Mouse (Mus musculus) bone marrow macrophage, adult 2 months (primary cell): ENCODE data around the gene Ddx23. TPM values are rescaled to one million over a fixed set of nuclear protein-coding genes. Genes with fewer than 3 reads are reported as not detected.
A peak's percentile ranks its signal among the peaks of the same experiment; 100 is the strongest.

Source experiments
- H3K27ac ChIP-seq: 2 replicates; pipeline ENCODE4 v1.5.1; 2012; ENCODE audit warnings: low read depth, low read length; ENCODE audit not compliant: insufficient read depth
- H3K4me1 ChIP-seq: 2 replicates; pipeline ENCODE4 v1.6.1; 2012; ENCODE audit warnings: low read length; ENCODE audit not compliant: control insufficient read depth, insufficient read depth
- H3K4me3 ChIP-seq: 2 replicates; pipeline ENCODE4 v1.5.1; 2012; ENCODE audit warnings: mild to moderate bottlenecking, low read length, moderate library complexity; ENCODE audit not compliant: insufficient read depth
- CTCF ChIP-seq: IDR thresholded peaks from 2 replicates; pipeline ENCODE4 v1.5.1; 2012; ENCODE audit warnings: low read depth, mild to moderate bottlenecking, low read length, moderate library complexity
- POLR2A ChIP-seq: IDR thresholded peaks from 2 replicates; pipeline ENCODE4 v1.6.1; 2012; ENCODE audit warnings: mild to moderate bottlenecking, low read depth, low read length, borderline replicate concordance
- polyA plus RNA-seq: library from polyadenylated mRNA; stranded (reverse); fragments of >200 nt; gene quantifications from 2 replicates; pipeline ENCODE4 v1.2.4, GENCODE M21; 2012; ENCODE audit not compliant: missing spikeins, insufficient read depth, insufficient read length

Gene Ddx23
- polyA plus RNA-seq, result 83.1 and 84.9 TPM in 2 replicates

DNA sequence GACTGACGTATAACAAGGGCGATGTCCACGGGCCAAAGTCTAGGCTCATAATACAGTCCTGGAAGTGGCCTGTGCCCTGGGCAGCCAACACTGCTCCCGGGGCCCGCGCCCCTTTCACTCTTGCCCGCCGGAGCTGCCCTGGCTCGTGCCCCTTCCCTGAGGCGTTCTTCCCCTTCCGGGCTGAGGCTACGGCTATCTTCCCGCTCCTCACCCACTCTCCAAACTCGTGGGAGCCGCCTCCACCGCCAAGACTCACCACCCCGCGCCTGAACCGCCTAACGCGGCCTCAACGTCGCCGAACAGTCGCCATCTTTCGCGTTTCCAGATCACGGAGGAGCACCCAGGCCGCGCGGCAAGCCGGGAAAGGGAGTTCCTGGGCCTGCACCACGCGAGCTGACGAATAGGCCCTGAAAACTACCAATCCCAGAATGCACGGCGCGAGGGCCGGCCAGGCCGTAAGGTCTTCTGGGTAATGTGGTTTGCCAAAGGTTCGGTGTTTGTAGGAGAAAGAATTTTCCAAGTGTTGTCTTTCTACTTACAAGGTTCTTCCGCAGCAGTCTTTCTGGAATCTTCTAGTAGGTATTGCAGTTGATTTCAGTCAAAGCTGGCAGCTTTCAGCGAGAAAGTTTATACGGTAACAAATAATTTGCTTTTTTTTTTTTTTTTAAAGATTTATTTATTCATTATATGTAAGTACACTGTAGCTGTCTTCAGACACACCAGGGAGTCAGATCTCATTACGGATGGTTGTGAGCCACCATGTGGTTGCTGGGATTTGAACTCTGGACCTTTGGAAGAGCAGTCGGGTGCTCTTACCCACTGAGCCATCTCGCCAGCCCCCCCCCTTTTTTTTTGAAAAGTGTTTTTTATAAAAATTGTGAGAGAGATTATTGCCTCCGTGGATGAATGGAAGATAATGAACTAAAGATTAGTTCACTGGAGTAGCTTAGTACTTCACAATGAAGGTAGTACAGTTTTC lies at the start of gene Ddx23:
Gene Ddx23 (minus strand): TSS at position 328 of the 979 bp plus-strand sequence.
- Histone ChIP-seq H3K4me1 (peaks cover 10% of the 10 kb centered on the region), H3K27ac (peak within 1 kb of the TSS; percentile 88), H3K4me3 (peak within 1 kb of the TSS; percentile 88)
- no peak for TF ChIP-seq CTCF
- TF ChIP-seq POLR2A, result 0 out of 2 replicates have a peak, but pooled peaks have one; percentile 61

DNA sequence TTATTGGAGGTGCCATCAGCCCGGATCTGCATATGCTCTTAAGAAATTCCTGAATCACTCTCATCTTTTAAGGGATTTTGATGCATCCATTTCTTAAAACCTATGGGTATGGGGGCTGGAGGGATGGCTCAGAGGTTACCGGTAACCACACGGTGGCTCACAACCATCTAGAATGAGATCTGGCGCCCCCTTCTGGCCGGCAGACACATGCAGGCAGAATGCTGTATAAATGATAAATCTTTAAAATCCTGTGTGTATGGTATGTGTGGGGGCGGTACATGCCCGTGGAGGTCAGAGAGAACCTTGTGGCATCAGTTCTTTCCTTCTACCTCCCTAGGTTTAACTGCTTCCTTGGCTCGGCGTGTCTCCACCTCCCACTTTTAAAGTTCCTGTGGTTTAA lies 47.7 kb upstream of the Ddx23 start:
- Histone ChIP-seq H3K4me1 (peaks cover 20% of the 10 kb centered on the region), H3K27ac (no peak overlapping the region), H3K4me3 (no peak overlapping the region)
- peak; percentile 98 for TF ChIP-seq CTCF
- TF ChIP-seq POLR2A, result no peak

DNA sequence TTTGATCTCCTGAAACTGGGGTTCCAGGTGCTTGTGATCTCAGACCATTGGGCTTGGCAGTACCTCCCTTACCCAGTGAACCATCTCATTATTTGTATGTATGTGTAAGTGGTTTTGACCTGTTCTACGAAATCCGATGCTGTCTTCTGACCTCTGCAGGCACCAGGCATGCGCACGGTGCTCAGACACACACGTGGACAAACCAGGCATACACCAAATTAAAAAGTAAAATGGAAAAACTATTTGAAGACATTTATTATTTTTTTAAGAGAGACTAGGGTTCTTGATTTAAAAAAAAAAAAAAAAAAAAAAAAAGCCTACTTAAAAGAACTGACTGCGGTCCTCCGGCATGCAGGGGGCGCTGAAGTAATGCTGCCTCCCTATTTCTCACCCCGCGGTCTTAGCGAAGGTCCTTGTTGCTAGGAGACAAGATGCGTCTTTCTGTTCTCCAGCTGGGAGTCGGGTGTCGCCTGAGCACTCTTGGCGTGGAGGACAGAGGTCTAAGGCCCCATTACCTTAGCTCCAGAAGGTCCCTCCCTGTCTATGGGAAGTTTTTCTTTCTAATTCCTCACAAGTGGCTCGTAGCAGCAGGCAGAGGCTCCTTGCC lies 45.2 kb upstream of the Ddx23 start, which contains the start of gene Ccdc65:
Gene Ccdc65 (plus strand): TSS at position 442 of the 607 bp plus-strand sequence.
- Histone ChIP-seq H3K4me3 (peak within 1 kb of the TSS; percentile 61), H3K4me1 (peaks cover 4% of the 10 kb centered on the region), H3K27ac (no peak within 1 kb of the TSS)
- TF ChIP-seq POLR2A, result no peak
- TF ChIP-seq CTCF, result peak; percentile 51

DNA sequence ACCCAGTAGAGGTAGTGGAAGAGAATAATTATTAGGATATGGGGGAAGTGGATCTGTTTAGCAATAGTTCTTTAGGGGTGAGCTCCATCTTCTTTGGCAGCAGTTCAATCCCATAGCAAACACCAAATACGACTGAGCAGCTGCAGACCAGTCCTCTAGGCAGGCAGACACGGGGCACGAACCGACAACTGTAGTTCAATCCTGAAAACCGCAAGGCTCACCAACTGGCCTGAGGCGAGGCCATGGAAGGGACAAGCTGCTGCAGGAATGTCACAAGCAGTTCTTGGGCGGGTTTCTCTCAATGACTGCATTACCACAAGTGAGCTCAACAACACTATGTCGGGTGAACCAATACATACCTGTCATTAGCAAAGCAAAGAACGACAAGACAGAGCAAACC lies 41.6 kb upstream of the Ddx23 start:
- H3K4me3 ChIP-seq, result no peak overlapping the region
- TF ChIP-seq POLR2A, result no peak
- TF ChIP-seq CTCF, result no peak
- no peak overlapping the region for H3K27ac ChIP-seq
- peaks cover 4% of the 10 kb centered on the region for H3K4me1 ChIP-seq

DNA sequence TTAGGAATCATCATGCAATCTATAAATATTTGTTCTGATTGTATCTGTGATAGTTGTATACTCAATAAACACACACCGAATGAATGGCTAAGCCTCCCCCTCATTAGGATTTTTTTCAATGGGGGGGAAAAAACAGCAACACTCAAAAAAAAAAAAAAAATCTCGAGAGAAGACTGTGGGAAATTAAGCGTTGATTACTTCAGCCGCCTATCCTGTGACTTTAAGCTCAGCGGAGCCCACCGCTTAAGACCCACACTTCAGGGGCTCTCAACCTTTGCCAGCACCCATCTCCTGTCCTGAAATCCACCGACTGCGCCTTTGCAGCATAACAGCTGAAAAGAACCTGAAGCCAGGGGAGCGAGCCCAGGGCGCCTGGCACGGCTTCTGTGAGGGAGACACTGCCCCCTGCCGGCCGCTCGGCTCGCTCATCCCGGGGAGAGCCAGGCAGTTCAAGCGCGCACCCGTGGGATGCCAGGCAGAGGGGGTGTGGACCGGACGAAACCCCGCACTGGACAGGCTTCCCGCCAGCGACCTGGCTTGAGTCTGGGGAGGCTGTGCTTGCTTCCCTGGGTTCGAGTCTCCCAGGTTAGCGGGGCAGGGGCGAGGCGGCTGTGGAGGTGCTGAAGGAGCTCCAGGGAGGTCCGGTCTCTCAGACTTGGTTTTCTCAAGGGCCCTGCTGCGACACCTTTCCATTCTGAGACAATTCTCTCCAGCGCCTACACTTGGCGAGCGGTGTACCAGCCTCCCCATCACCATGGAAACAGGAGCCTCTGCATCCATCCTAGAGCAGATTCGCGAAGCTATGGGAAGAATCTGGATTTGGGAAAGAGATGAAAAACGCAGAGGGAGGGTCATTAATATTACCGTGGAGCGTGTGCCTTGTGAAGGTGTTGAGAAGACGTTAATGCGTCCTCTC lies 36.8 kb upstream of the Ddx23 start:
- H3K27ac ChIP-seq, result no peak overlapping the region
- TF ChIP-seq CTCF (peak; percentile 49; the same call in 1 of the 2 replicates), POLR2A (no peak)
- peak overlapping the region; percentile 16; the same call in 1 of the 2 replicates for H3K4me3 ChIP-seq
- H3K4me1 ChIP-seq, result no peaks in the 10 kb centered on the region

DNA sequence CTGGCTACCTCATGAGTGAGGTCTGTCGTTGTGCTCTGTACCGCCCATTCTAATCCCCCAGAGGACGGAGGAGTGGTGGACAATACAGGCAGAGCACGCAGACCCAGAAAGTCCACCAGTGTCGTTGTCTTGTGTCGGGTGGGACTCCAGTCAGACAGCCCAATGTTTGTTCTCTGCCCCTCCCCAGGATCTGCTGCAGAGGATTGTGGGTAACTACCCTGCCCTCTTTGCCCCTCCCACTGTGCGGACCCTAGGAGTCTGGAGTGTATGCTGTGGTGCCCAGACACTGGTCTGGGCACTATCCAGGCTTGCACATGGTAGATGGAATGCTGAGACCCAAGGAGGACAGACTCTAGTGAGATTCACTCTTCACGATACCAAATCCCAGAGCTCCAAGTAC lies 33.5 kb upstream of the Ddx23 start:
- TF ChIP-seq POLR2A (no peak), CTCF (no peak)

DNA sequence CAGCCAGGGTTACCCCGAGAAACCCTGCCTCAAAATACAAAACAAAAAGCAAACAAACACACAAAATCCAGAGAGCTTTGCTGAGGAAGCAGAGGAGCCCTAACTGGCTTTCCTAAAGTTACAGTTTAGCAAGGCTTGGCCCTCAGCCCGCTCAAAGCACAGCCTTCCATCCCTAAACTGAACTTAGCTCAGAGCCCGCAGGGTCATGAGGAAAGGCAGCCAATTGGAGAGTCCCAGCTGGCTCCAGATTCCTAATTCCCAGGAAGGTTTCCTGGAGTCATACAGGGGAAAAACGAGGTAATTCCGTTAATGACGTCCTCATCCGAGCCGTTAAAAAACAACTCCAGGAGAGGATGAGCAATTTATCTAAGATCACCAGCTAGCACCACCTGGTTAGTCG lies 33.0 kb upstream of the Ddx23 start:
- Histone ChIP-seq H3K4me1 (no peaks in the 10 kb centered on the region), H3K27ac (no peak overlapping the region), H3K4me3 (no peak overlapping the region)
- TF ChIP-seq POLR2A, result no peak
- TF ChIP-seq CTCF, result no peak

More for the DNA sequence above, 33.5 kb upstream of the Ddx23 start:
- no peak overlapping the region for H3K27ac ChIP-seq
- H3K4me3 ChIP-seq, result no peak overlapping the region
- H3K4me1 ChIP-seq, result no peaks in the 10 kb centered on the region

DNA sequence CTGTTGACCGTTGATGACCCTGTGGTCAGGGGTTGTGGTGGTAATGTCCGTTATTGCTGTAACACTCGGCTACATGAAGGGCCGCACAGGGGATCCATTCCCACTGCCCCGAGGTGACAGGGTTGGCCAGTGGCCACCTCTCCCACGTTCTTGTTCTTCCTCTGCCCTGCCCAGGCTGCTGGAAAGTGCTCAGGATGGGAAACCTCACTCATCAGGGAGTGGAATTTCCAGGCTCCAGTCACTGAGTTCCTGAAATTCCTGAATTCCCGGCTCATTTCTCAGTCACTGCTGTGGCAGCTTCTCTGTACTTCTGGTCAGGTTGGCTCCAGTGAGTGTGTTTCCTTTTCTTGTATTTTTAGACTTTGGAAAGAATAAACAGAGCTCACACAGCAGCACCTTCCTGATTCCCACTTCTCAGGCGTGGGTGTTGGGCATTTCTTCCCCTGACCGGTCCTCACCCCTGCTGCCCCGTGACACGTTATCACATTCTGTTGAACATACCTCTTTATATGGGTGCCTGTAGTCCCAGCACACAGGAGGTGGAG lies 29.5 kb upstream of the Ddx23 start:
- TF ChIP-seq CTCF, result no peak
- TF ChIP-seq POLR2A, result no peak
- H3K27ac ChIP-seq, result no peak overlapping the region
- H3K4me3 ChIP-seq, result no peak overlapping the region
- no peaks in the 10 kb centered on the region for H3K4me1 ChIP-seq
